Mouse (Mus musculus) myocyte (in vitro differentiated cells): ENCODE data around the gene Pknox2. TPM values are rescaled to one million over a fixed set of nuclear protein-coding genes. Genes with fewer than 3 reads are reported as not detected.

Experiments used
- H3K27me3 ChIP-seq: one replicate; pipeline ENCODE4 v1.6.1; 2011; ENCODE audit not compliant: control insufficient read depth, insufficient read depth, insufficient read length
- H3K36me3 ChIP-seq: one replicate; pipeline ENCODE4 v1.6.1; 2011; ENCODE audit not compliant: control insufficient read depth, insufficient read depth
- H3K4me2 ChIP-seq: one replicate; pipeline ENCODE4 v1.6.1; 2011; ENCODE audit warnings: low read depth, control low read depth
- H3K4me3 ChIP-seq: one replicate; pipeline ENCODE4 v1.5.1; 2011; ENCODE audit warnings: mild to moderate bottlenecking, control low read depth, moderate library complexity
- H3K79me2 ChIP-seq: one replicate; pipeline ENCODE4 v1.6.1; 2011; ENCODE audit not compliant: control insufficient read depth, insufficient read depth
- H3ac ChIP-seq: one replicate; pipeline ENCODE4 v1.6.1; 2011; ENCODE audit not compliant: control insufficient read depth, insufficient read length
- CEBPB ChIP-seq: IDR thresholded peaks from 2 replicates; pipeline ENCODE4 v1.6.1; 2011; ENCODE audit warnings: mild to moderate bottlenecking, moderate library complexity; ENCODE audit not compliant: poor library complexity, insufficient read depth, severe bottlenecking
- E2F4 ChIP-seq: IDR thresholded peaks from one replicate; pipeline ENCODE4 v1.6.1; 2011; ENCODE audit warnings: mild to moderate bottlenecking, control low read depth, moderate library complexity; ENCODE audit not compliant: insufficient read depth
- MAX ChIP-seq: IDR thresholded peaks from one replicate; pipeline ENCODE4 v1.6.1; 2011; ENCODE audit warnings: low read depth, mild to moderate bottlenecking, control low read depth
- MYOD1 ChIP-seq, 3 experiments: IDR thresholded peaks; one replicate each; pipeline ENCODE4 v1.6.1; 2011; ENCODE audit warnings: control low read depth in 2 of 3, low read depth in 2 of 3, mild to moderate bottlenecking in 2 of 3, moderate library complexity in 1 of 3; ENCODE audit not compliant: insufficient read length in 2 of 3, control insufficient read depth in 1 of 3
- MYOG ChIP-seq, 3 experiments: IDR thresholded peaks; one replicate each; pipeline ENCODE4 v1.6.1; 2011; ENCODE audit warnings: control low read depth in 2 of 3, low read depth in 2 of 3, mild to moderate bottlenecking in 2 of 3; ENCODE audit not compliant: insufficient read length in 2 of 3, control insufficient read depth in 1 of 3, insufficient read depth in 1 of 3
- POLR2A ChIP-seq: IDR thresholded peaks from one replicate; pipeline ENCODE4 v1.6.1; 2011; ENCODE audit warnings: low read depth, mild to moderate bottlenecking, control low read depth, moderate library complexity; ENCODE audit not compliant: insufficient read length
- POLR2AphosphoS2 ChIP-seq: IDR thresholded peaks from one replicate; pipeline ENCODE4 v1.6.1; 2011; ENCODE audit warnings: low read depth, control low read depth; ENCODE audit not compliant: insufficient read length
- REST ChIP-seq: IDR thresholded peaks from one replicate; pipeline ENCODE4 v1.6.1; 2011; ENCODE audit warnings: mild to moderate bottlenecking, control low read depth, moderate library complexity; ENCODE audit not compliant: insufficient read depth, insufficient read length
- SRF ChIP-seq: IDR thresholded peaks from one replicate; pipeline ENCODE4 v1.6.1; 2011; ENCODE audit warnings: low read depth; ENCODE audit not compliant: control insufficient read depth, insufficient read length
- TCF12 ChIP-seq: IDR thresholded peaks from one replicate; pipeline ENCODE4 v1.6.1; 2011; ENCODE audit warnings: mild to moderate bottlenecking, control low read depth; ENCODE audit not compliant: poor library complexity, insufficient read depth, severe bottlenecking
- TCF3 ChIP-seq: IDR thresholded peaks from one replicate; pipeline ENCODE4 v1.6.1; 2011; ENCODE audit warnings: low read depth, control low read depth; ENCODE audit not compliant: insufficient read length
- USF1 ChIP-seq: IDR thresholded peaks from one replicate; pipeline ENCODE4 v1.6.1; 2011; ENCODE audit warnings: low read depth, mild to moderate bottlenecking, control low read depth, moderate library complexity
- polyA plus RNA-seq: library from polyadenylated mRNA; unstranded; fragments of >200 nt; fragmentation: generic; extraction: Trizol; gene quantifications from one replicate; pipeline ENCODE4 v1.2.1, GENCODE M21; 2012; ENCODE audit warnings: missing spikeins

Pknox2 gene
- polyA plus RNA-seq, 1 experiment = 20.4 TPM

GRCm38 (mm10) chr9:37124696-37125480, 22.3 kb downstream of the Pknox2 start:
- H3K4me2 ChIP-seq = no peak overlapping the region

DNA sequence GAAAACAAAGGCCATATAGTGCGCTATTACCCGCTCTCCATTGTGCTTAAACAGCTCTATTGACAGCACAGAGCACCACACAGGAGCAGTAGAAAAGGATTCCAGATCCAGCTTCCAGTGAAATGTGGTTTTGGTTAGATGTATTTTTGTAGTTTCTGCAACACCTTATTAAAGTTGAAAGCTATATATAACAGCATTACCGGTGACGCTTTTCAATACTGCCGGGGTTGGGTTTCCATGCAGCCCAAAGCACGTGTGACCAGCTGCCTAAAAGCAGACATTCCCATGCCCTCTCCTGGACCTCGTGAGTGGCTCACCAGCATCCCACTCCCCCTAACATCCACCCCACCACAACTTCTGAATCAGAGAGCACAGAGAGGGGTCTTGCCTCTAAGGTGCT, 23.8 kb downstream of the Pknox2 start:
- no peaks in the 10 kb centered on the region for H3K79me2 ChIP-seq
- no peak overlapping the region for H3K4me2 ChIP-seq
- H3K4me3 ChIP-seq = no peak overlapping the region
- no peaks in the 10 kb centered on the region for H3K27me3 ChIP-seq
- no peak overlapping the region for H3ac ChIP-seq
- TF ChIP-seq CEBPB (no peak), MYOG (IDR thresholded peaks at IDR 0.05; ENCODE audit: control insufficient read depth in 1 of 3, insufficient read depth in 1 of 3, insufficient read length in 2 of 3, low read depth in 2 of 3) (no peak), SRF (no peak), MYOD1 (IDR thresholded peaks at IDR 0.05; ENCODE audit: control insufficient read depth in 1 of 3, insufficient read length in 2 of 3, low read depth in 2 of 3) (no peak), POLR2AphosphoS2 (no peak), MAX (no peak), TCF3 (no peak), POLR2A (no peak), TCF12 (no peak), REST (no peak), USF1 (no peak), E2F4 (no peak)
- no peaks in the 10 kb centered on the region for H3K36me3 ChIP-seq

More at GRCm38 (mm10) chr9:37124696-37125480, 22.3 kb downstream of the Pknox2 start:
- H3K79me2 ChIP-seq = no peaks in the 10 kb centered on the region
- H3K27me3 ChIP-seq = no peaks in the 10 kb centered on the region
- no peak overlapping the region for H3K4me3 ChIP-seq
- TF ChIP-seq E2F4 (no peak), POLR2A (no peak), MYOG (IDR thresholded peaks at IDR 0.05; ENCODE audit: control insufficient read depth in 1 of 3, insufficient read depth in 1 of 3, insufficient read length in 2 of 3, low read depth in 2 of 3) (no peak), POLR2AphosphoS2 (no peak), TCF3 (no peak), TCF12 (no peak), MYOD1 (IDR thresholded peaks at IDR 0.05; ENCODE audit: control insufficient read depth in 1 of 3, insufficient read length in 2 of 3, low read depth in 2 of 3) (no peak), CEBPB (no peak), MAX (no peak), REST (no peak), USF1 (no peak), SRF (no peak)
- no peak overlapping the region for H3ac ChIP-seq
- H3K36me3 ChIP-seq = no peaks in the 10 kb centered on the region

GRCm38 (mm10) chr9:37122971-37123370, 24.2 kb downstream of the Pknox2 start:
- no peaks in the 10 kb centered on the region for H3K27me3 ChIP-seq
- no peaks in the 10 kb centered on the region for H3K79me2 ChIP-seq
- H3K4me2 ChIP-seq = no peak overlapping the region
- TF ChIP-seq REST = no peak
- no peak for TF ChIP-seq USF1
- no peak for TF ChIP-seq POLR2A
- H3K36me3 ChIP-seq = no peaks in the 10 kb centered on the region
- H3K4me3 ChIP-seq = no peak overlapping the region
- no peak overlapping the region for H3ac ChIP-seq

GRCm38 (mm10) chr9:37122381-37122780, 24.8 kb downstream of the Pknox2 start:
- Histone ChIP-seq H3ac (no peak overlapping the region), H3K4me3 (no peak overlapping the region), H3K79me2 (no peaks in the 10 kb centered on the region), H3K4me2 (no peak overlapping the region), H3K27me3 (no peaks in the 10 kb centered on the region), H3K36me3 (no peaks in the 10 kb centered on the region)
- TF ChIP-seq TCF3 (no peak), MYOD1 (IDR thresholded peaks at IDR 0.05; ENCODE audit: control insufficient read depth in 1 of 3, insufficient read length in 2 of 3, low read depth in 2 of 3) (no peak), SRF (no peak), TCF12 (no peak), REST (no peak), CEBPB (no peak), MAX (no peak)

- Histone ChIP-seq H3K79me2 (no peaks in the 10 kb centered on the region), H3K4me2 (no peak overlapping the region), H3ac (no peak overlapping the region), H3K27me3 (no peaks in the 10 kb centered on the region), H3K36me3 (no peaks in the 10 kb centered on the region), H3K4me3 (no peak overlapping the region)
- no peak for TF ChIP-seq CEBPB
- no peak for TF ChIP-seq POLR2A
- TF ChIP-seq USF1 = no peak
- no peak for TF ChIP-seq E2F4
- TF ChIP-seq TCF3 = no peak
- TF ChIP-seq MAX = no peak
- TF ChIP-seq REST = no peak
- no peak for TF ChIP-seq MYOD1 (IDR thresholded peaks at IDR 0.05; ENCODE audit: control insufficient read depth in 1 of 3, insufficient read length in 2 of 3, low read depth in 2 of 3)
- TF ChIP-seq POLR2AphosphoS2 = no peak
- no peak for TF ChIP-seq SRF
- no peak for TF ChIP-seq MYOG (IDR thresholded peaks at IDR 0.05; ENCODE audit: control insufficient read depth in 1 of 3, insufficient read depth in 1 of 3, insufficient read length in 2 of 3, low read depth in 2 of 3)
These were observed 25.4 kb downstream of the Pknox2 start for GRCm38 (mm10) chr9:37121761-37122331.
